Mouse (Mus musculus) heart, postnatal 10 days (tissue): ENCODE measurements around the gene Opcml. TPM values are rescaled to one million over a fixed set of nuclear protein-coding genes. Genes with fewer than 3 reads are reported as not detected.

Source experiments
- DNase-seq, 2 experiments: peaks; one replicate each; pipeline ENCODE4 v3.0.0; 2021
- intact Hi-C: fragments of 180-260 bp; cut with DNase I; formaldehyde crosslinking; loops from one replicate; pipeline ENCODE4 v1.15.1; 2025
- total RNA-seq, 2 experiments: library from RNA; stranded (reverse); gene quantifications; 2 replicates each; pipeline ENCODE4 v1.2.3; 2021

The Opcml gene
- total RNA-seq, 2 experiments from 2014 or later = 1.1 to 1.7 TPM

- no peak for DNase-seq
- intact Hi-C loops = no loop called here
These were observed 206.0 kb downstream of the Opcml start for GRCm38 (mm10) chr9:27996536-27996935.

- DNase-seq = no peak
These were observed 208.2 kb downstream of the Opcml start for GRCm38 (mm10) chr9:27998767-27999166.

GRCm38 (mm10) chr9:28003131-28003530 is 212.6 kb downstream of the Opcml start:
- intact Hi-C loops = no loop called here
- no peak for DNase-seq

More at GRCm38 (mm10) chr9:27998767-27999166, 208.2 kb downstream of the Opcml start:
- intact Hi-C loops = no loop called here

GRCm38 (mm10) chr9:28011483-28011882 is 220.9 kb downstream of the Opcml start:
- intact Hi-C loops = no loop called here
- no peak for DNase-seq

- no peak for DNase-seq
- intact Hi-C loops = no loop called here
These were observed 222.1 kb downstream of the Opcml start for GRCm38 (mm10) chr9:28012664-28013063.

- intact Hi-C loops = no loop called here
These were observed 222.6 kb downstream of the Opcml start for GRCm38 (mm10) chr9:28013192-28013591.

GRCm38 (mm10) chr9:28028156-28028555 is 237.6 kb downstream of the Opcml start:
- intact Hi-C loops = no loop called here

More at GRCm38 (mm10) chr9:28013192-28013591, 222.6 kb downstream of the Opcml start:
- DNase-seq = no peak

GRCm38 (mm10) chr9:28028788-28029393 is 238.3 kb downstream of the Opcml start:
- intact Hi-C loops = no loop called here
- DNase-seq = no peak

More at GRCm38 (mm10) chr9:28028156-28028555, 237.6 kb downstream of the Opcml start:
- DNase-seq = no peak

- intact Hi-C loops = no loop called here
- DNase-seq = no peak
These were observed 258.6 kb downstream of the Opcml start for GRCm38 (mm10) chr9:28049157-28049556.

GRCm38 (mm10) chr9:28057171-28057845 is 266.7 kb downstream of the Opcml start:
- DNase-seq = no peak
- intact Hi-C loops = no loop called here

GRCm38 (mm10) chr9:28065126-28065525 is 274.6 kb downstream of the Opcml start:
- intact Hi-C loops = no loop called here
- no peak for DNase-seq

- DNase-seq = no peak
- intact Hi-C loops = no loop called here
These were observed 290.1 kb downstream of the Opcml start for GRCm38 (mm10) chr9:28080694-28081093.

- DNase-seq = no peak
- intact Hi-C loops = no loop called here
These were observed 293.2 kb downstream of the Opcml start for GRCm38 (mm10) chr9:28083754-28084153.

- intact Hi-C loops = no loop called here
- peak; percentile 12 to 14 for DNase-seq
These were observed 293.7 kb downstream of the Opcml start for GRCm38 (mm10) chr9:28084273-28084726.

GRCm38 (mm10) chr9:28091395-28091794 is 300.8 kb downstream of the Opcml start:
- intact Hi-C loops = no loop called here
- DNase-seq = no peak

GRCm38 (mm10) chr9:28094722-28095121 is 304.1 kb downstream of the Opcml start:
- intact Hi-C loops = no loop called here
- DNase-seq = no peak

GRCm38 (mm10) chr9:28096204-28096603 is 305.6 kb downstream of the Opcml start:
- intact Hi-C loops = no loop called here
- DNase-seq = no peak

- no peak for DNase-seq
- intact Hi-C loops = no loop called here
These were observed 311.4 kb downstream of the Opcml start for GRCm38 (mm10) chr9:28101981-28102380.

GRCm38 (mm10) chr9:28121858-28122257 is 331.3 kb downstream of the Opcml start:
- DNase-seq = no peak
- intact Hi-C loops = no loop called here

GRCm38 (mm10) chr9:28128735-28129134 is 338.2 kb downstream of the Opcml start:
- intact Hi-C loops = no loop called here
- no peak for DNase-seq

- intact Hi-C loops = no loop called here
These were observed 340.9 kb downstream of the Opcml start for GRCm38 (mm10) chr9:28131521-28131920.

GRCm38 (mm10) chr9:28136614-28137013 is 346.0 kb downstream of the Opcml start:
- intact Hi-C loops = no loop called here
- no peak for DNase-seq

More at GRCm38 (mm10) chr9:28131521-28131920, 340.9 kb downstream of the Opcml start:
- DNase-seq = no peak
